Mouse (Mus musculus) liver, embryonic 14 days (tissue): Measurements from ENCODE around the gene Bloc1s1. TPM values are rescaled to one million over a fixed set of nuclear protein-coding genes. Genes with fewer than 3 reads are reported as not detected.

Source experiments
- polyA plus RNA-seq: library from polyadenylated mRNA; depleted of rRNA; stranded (reverse); fragments of >200 nt; gene quantifications from 2 replicates; pipeline ENCODE4 v1.2.3, GENCODE M21; 2012; rRNA removed

Bloc1s1 gene
- 91.9 and 94.0 TPM in 2 replicates for polyA plus RNA-seq

DNA sequence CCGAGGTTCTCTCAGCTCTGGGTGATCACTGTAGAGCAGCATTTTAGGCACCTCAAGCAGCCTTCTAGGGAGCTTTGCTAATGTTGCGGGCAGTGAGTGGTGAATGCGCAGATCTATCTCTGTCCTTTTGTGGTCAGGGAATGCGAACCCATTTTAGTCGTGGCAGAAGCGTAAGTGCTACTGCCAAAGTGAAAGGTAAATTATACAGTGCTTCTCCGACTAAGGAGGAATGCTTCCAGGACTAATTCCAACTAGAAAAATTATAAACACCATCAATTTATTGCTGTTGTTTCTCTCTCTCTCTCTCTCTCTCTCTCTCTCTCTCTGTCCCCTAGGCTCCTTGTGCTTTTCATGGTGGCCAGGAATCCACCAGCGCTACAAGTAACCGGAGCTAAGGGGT is at the start of gene Bloc1s1:
Gene Bloc1s1, minus strand, starts transcription at position 101 of the 400 bp plus-strand sequence.

DNA sequence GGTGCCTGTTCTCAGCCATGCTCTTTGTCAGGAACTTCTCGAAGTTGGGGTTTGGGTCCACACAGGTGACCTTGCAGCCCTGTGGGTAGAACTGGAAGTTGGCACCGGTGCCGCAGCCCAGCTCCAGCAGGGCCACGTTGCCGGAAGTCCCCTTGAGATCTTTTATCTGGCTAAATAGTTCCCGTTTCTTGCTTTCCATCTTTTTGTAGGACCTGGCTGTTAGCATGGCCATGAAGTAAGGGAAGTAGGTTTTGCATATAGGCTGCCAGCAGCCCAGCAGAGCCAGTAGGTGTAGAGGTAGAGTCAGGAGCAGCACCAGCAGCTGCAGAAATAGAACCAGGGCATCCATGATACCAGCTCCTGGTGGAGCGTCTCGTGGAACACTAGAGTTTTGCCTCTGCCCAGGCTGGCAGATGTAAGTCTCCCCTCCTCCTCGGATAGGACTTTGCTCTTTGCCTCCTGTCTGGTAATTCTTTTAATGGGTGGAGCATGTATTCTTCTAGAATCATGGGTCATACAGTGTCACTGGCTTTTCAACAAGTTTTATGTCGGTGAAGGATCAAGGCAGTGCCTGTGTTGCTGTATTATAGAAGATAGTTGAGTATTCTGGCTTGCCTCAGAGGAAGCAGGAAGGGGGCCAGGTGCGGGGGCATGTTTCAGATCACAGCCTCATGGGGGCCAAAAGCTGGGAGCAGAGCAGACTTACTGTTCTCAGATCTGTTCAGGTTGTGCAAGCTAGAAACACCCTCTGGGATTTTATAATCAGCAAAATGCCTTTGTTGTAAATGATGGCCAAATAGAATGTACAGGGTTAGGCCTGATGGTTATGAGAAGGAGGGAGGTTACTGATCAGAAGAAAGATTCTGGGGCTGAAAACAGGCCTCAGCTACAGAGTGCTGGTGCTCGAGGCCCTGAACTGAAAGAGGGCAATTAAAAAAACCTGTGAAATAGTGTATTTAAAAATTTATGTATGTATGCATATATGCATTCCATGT is 37.1 kb upstream of the Bloc1s1 start, which contains the start of gene Mettl7b:
Gene Mettl7b, minus strand, starts transcription at position 399 of the 995 bp plus-strand sequence.

DNA sequence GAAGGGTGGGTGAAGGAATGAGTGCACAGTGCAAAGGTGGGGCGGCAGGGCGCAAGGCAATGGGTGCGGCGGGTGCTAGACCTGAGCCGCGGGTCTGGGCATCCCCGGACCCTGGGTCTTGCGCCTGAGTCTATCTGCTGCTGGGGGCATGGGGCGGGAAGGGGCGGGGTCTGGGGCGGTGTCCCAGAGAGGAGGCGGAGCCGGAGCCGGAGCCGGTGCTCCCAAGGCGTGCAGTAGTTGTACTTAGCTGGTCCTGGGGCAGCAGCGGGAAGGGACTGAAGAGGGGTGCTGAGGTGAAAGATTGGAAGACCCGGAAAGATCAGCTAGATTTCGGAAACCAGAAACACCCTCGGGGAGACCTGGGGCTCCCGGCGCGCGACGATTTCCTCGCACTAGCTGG is 9.7 kb upstream of the Bloc1s1 start, which contains the start of gene Itga7:
Gene Itga7, plus strand, starts transcription at position 245 of the 400 bp plus-strand sequence.

DNA sequence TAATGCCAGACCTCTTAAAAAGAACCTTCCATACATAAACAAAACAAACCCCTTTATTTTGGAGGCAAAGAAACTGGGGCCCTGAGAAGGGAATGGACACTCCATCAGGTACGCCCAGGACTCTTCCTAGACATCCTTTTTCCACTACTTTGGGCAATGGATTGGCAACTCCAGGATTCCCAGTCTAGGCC is 1.1 kb downstream of the Bloc1s1 start, which contains the start of gene Rdh5:
Gene Rdh5, minus strand, starts transcription at position 67 of the 191 bp plus-strand sequence.

DNA sequence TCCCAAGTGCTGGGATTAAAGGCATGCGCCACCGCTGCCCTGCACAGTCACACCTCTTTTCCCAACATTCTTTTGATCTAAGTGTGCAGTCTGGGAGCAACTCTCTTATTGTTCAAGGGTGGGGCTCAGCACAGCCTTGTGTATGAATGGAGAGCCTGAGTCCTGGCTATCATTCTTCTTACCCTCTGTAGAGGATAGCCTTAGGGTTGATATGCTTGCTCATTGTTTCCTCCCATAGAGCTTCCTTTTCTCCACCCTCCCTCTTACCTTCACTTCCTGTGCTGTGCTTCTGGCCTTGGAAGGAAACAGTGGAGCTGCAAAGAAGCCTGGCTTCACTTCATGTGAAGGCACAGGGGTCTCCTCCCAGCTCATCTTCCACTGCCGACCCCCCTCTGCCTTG is 23.1 kb downstream of the Bloc1s1 start, which contains the start of gene Cd63:
Gene Cd63, plus strand, starts transcription at position 292 of the 400 bp plus-strand sequence.

DNA sequence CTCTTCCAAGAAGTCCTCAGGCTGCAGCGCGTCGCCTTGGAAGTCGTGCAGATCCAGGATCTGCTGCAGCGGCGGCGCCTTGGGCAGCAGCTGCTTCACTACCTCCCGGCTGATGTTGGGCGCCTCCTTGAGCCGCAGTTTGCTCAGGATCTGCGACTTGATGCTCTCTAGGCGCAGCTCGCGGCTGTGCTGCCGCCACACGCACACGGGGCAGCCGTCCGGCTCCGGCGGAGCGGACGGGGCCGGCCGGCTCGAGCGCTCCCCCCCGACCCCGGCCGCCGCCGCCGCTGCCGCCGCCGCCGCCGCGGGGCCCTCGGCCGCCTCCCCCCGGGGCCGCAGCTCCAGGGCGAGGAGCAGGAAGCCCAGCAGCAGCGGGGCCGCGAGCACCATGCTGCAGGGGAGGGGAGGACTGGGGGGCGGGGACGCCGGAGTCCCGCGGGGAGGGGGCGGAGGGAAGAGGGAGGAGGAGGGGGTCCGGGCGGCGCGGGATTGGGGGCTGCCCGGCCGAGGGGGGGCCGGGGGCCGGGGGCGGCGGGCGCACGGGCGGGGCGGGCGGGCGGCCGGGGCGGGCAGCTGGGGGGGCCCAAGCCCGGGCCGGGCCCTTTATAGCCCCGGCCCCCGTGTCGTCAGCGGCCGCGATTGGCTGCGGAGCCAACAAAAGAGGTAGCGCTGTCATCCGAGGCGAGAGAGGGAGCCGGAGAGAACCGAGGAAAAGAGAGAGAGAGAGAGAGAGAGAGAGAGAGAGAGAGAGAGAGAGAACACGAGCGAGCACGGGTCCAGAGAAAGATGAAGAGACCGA is 32.3 kb downstream of the Bloc1s1 start, which contains the start of gene Gdf11:
Gene Gdf11, minus strand, starts transcription at position 423 of the 799 bp plus-strand sequence.

Other genes starting within 250 kb of the Bloc1s1 start
- gene Suox, start 250.0 kb downstream of the Bloc1s1 start, polyA plus RNA-seq: 7.1 and 8.4 TPM in 2 replicates
- gene Rab5b, start 227.8 kb downstream of the Bloc1s1 start, polyA plus RNA-seq: 18.4 and 20.3 TPM in 2 replicates
- 0.24 and 0.29 TPM in 2 replicates for gene Pmel, start 219.8 kb downstream of the Bloc1s1 start, polyA plus RNA-seq
- 37.4 and 45.7 TPM in 2 replicates for gene Cdk2, start 219.0 kb downstream of the Bloc1s1 start, polyA plus RNA-seq
- gene Dgka, start 179.2 kb downstream of the Bloc1s1 start, polyA plus RNA-seq: 1.6 and 1.8 TPM in 2 replicates
- 18.7 and 21.6 TPM in 2 replicates for gene Pym1, start 176.1 kb downstream of the Bloc1s1 start, polyA plus RNA-seq
- gene Mmp19, start 133.1 kb downstream of the Bloc1s1 start, polyA plus RNA-seq: 7.4 and 9.2 TPM in 2 replicates
- 5.6 and 7.6 TPM in 2 replicates for gene Dnajc14, start 120.0 kb downstream of the Bloc1s1 start, polyA plus RNA-seq
- gene Tmem198b, start 119.7 kb downstream of the Bloc1s1 start, polyA plus RNA-seq: 2.0 and 2.3 TPM in 2 replicates
- gene Sarnp, start 106.7 kb downstream of the Bloc1s1 start, polyA plus RNA-seq: 77.4 and 83.9 TPM in 2 replicates
- 43.0 and 48.9 TPM in 2 replicates for gene Ormdl2, start 102.4 kb downstream of the Bloc1s1 start, polyA plus RNA-seq
- gene Gdf11, start 32.3 kb downstream of the Bloc1s1 start, polyA plus RNA-seq: 0.41 and 0.44 TPM in 2 replicates
- gene Cd63, start 23.0 kb downstream of the Bloc1s1 start, polyA plus RNA-seq: 31.3 TPM in 2 replicates
- 10.1 and 12.0 TPM in 2 replicates for gene Rdh5, start 1.1 kb downstream of the Bloc1s1 start, polyA plus RNA-seq
- gene Itga7, start 9.8 kb upstream of the Bloc1s1 start, polyA plus RNA-seq: 0.12 and 0.69 TPM in 2 replicates
- 0.02 TPM in 2 replicates for gene Mettl7b, start 37.0 kb upstream of the Bloc1s1 start, polyA plus RNA-seq
- gene Olfr9, start 65.4 kb upstream of the Bloc1s1 start, polyA plus RNA-seq: not detected in 2 replicates
- gene Olfr763, start 86.8 kb upstream of the Bloc1s1 start, polyA plus RNA-seq: not detected in 2 replicates
- not detected in 2 replicates for gene Olfr764-ps1, start 115.9 kb upstream of the Bloc1s1 start, polyA plus RNA-seq
- gene Olfr765, start 126.0 kb upstream of the Bloc1s1 start, polyA plus RNA-seq: not detected in 2 replicates
- not detected in 2 replicates for gene Olfr766-ps1, start 144.9 kb upstream of the Bloc1s1 start, polyA plus RNA-seq
- gene Olfr767, start 158.9 kb upstream of the Bloc1s1 start, polyA plus RNA-seq: not detected in 2 replicates
- not detected in 2 replicates for gene Olfr768, start 175.3 kb upstream of the Bloc1s1 start, polyA plus RNA-seq
- gene Olfr769, start 193.8 kb upstream of the Bloc1s1 start, polyA plus RNA-seq: not detected in 2 replicates
- gene Olfr770, start 215.0 kb upstream of the Bloc1s1 start, polyA plus RNA-seq: not detected in 2 replicates
- gene Olfr771, start 240.7 kb upstream of the Bloc1s1 start, polyA plus RNA-seq: not detected in 2 replicates